20 mouse cellular contexts compared by ENCODE assay signal in genomic region chr5:148222898-148223297, GRCm38 (mm10).
"Had no signal": no experiment of that assay in that cellular context is flagged by ENCODE, and none has a peak within 500 bp of the region (broad histone marks: within the 10 kb centered on the region; RNA-seq: fewer than 3 reads in every experiment).

No protein-coding gene starts in this region.

- DNase-seq: gastrocnemius, postnatal 14 days; heart, adult 2 months; heart, postnatal 10 days; heart, postnatal 4 days; kidney, adult 18-20 months; kidney, adult 8-10 months; kidney, postnatal 10 days; kidney, postnatal 25 days; layer of hippocampus, adult 9-11 months; liver; liver, embryonic 13.5 days had no signal

- H3K36me3 ChIP-seq: heart, embryonic 12.5 days; hindbrain, embryonic 10.5 days; hindbrain, embryonic 12.5 days; intestine, embryonic 15.5 days; limb, embryonic 10.5 days; limb, embryonic 12.5 days; liver, embryonic 13.5 days; liver, embryonic 15.5 days had no signal

- H3K4me1 ChIP-seq: heart, embryonic 12.5 days; hindbrain, embryonic 10.5 days; hindbrain, embryonic 12.5 days; intestine, embryonic 15.5 days; limb, embryonic 10.5 days; limb, embryonic 12.5 days; liver, embryonic 13.5 days; liver, embryonic 15.5 days had no signal

- H3K9ac ChIP-seq: heart, embryonic 12.5 days; hindbrain, embryonic 12.5 days; hindbrain, embryonic 14.5 days; intestine, embryonic 15.5 days; limb, embryonic 12.5 days; liver, embryonic 13.5 days; liver, embryonic 15.5 days had no signal

- H3K9me3 ChIP-seq: intestine, embryonic 15.5 days; limb, embryonic 10.5 days; limb, embryonic 12.5 days; liver, embryonic 13.5 days; liver, embryonic 15.5 days had no signal

- H3K4me3 ChIP-seq: heart, adult 2 months; heart, embryonic 12.5 days; hindbrain, embryonic 10.5 days; hindbrain, embryonic 12.5 days; intestine, embryonic 15.5 days; left cerebral cortex, adult 2 months; limb, embryonic 10.5 days; limb, embryonic 12.5 days; liver, embryonic 13.5 days; liver, embryonic 15.5 days had no signal

- H3K27ac ChIP-seq: heart, adult 2 months; hindbrain, embryonic 10.5 days; hindbrain, embryonic 12.5 days; hindbrain, embryonic 14.5 days; intestine, embryonic 15.5 days; left cerebral cortex, adult 2 months; limb, embryonic 10.5 days; limb, embryonic 12.5 days; liver, embryonic 13.5 days; liver, embryonic 15.5 days had no signal
